Mouse (Mus musculus): Measurements from ENCODE around the gene Rangrf. TPM values are rescaled to one million over a fixed set of nuclear protein-coding genes. Genes with fewer than 3 reads are reported as not detected.

The Rangrf gene
- polyA plus RNA-seq, 1 experiment = 29.7 TPM

DNA sequence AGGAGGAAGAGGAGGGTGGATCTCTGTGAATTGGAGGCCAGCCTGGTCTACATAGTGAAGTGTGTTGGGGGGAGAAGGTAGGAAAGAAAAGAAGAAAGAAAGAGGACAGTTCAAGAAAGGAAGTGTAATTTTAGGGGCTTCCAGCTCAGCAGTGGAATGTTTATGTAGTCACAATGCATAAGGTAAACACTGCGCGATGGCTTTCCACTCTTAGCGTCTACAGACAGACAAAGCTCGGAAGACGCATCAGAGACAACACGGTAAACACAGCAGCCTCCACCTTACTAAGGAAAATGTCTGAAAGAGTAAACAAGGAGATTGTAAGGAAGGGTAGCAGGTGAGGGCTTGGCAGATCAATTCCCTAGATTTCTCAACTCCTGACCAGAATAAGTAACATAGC is 45.0 kb downstream of the Rangrf start:
- no peaks in the 10 kb centered on the region for H3K4me1 ChIP-seq (ENCODE audit: control insufficient read depth, insufficient read depth, insufficient read length, low read length)
- H3K27ac ChIP-seq (ENCODE audit: insufficient read depth, low read depth, low read length) = no peak overlapping the region
- H3K4me3 ChIP-seq (ENCODE audit: low read depth, low read length) = no peak overlapping the region
- WGBS = 29% methylated on average over 6 of the region's 6 CpGs
- no peaks in the 10 kb centered on the region for H3K36me3 ChIP-seq (ENCODE audit: control insufficient read depth, insufficient read depth, low read length)
- no peak for TF ChIP-seq CTCF (IDR thresholded peaks at IDR 0.05; ENCODE audit: extremely low read depth, insufficient read length, insufficient replicate concordance, low read depth, low read length)
- TF ChIP-seq POLR2A (IDR thresholded peaks at IDR 0.05; ENCODE audit: low read depth, low read length) = no peak
- no peaks in the 10 kb centered on the region for H3K27me3 ChIP-seq (ENCODE audit: control insufficient read depth, insufficient read depth, low read length)

GRCm38 (mm10) chr11:68926981-68927380 is 48.0 kb downstream of the Rangrf start, which contains the start of gene Odf4:
TSS of gene Odf4 (minus strand) at chr11:68927081.
- Histone ChIP-seq H3K4me1 (ENCODE audit: control insufficient read depth, insufficient read depth, insufficient read length, low read length) (no peaks in the 10 kb centered on the region), H3K27ac (ENCODE audit: insufficient read depth, low read depth, low read length) (no peak within 1 kb of the TSS), H3K27me3 (ENCODE audit: control insufficient read depth, insufficient read depth, low read length) (no peaks in the 10 kb centered on the region), H3K36me3 (ENCODE audit: control insufficient read depth, insufficient read depth, low read length) (no peaks in the 10 kb centered on the region), H3K4me3 (ENCODE audit: low read depth, low read length) (no peak within 1 kb of the TSS)
- no peak for TF ChIP-seq POLR2A (IDR thresholded peaks at IDR 0.05; ENCODE audit: low read depth, low read length)
- no peak for TF ChIP-seq CTCF (IDR thresholded peaks at IDR 0.05; ENCODE audit: extremely low read depth, insufficient read length, insufficient replicate concordance, low read depth, low read length)
- WGBS = 79% methylated on average over 3 of the region's 3 CpGs

DNA sequence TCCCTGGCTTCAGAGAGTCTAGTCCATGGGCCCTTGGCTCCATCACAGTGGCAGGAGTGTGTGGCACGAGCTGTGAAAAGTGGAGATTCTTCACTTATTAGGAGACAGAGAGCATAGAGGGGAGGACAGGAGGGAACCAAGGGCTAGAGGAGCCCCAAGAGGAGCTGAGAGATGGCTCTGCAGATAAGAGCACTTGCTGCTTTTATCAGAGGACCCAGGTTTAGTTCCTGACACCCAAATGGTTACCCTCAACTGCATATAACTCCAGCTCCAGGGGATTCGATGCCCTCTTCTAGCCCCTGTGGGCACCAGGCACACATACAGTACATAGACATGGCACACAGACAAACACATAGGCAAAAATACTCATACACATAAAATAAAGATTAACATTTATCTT is 50.2 kb downstream of the Rangrf start:
- Histone ChIP-seq H3K36me3 (ENCODE audit: control insufficient read depth, insufficient read depth, low read length) (no peaks in the 10 kb centered on the region), H3K4me3 (ENCODE audit: low read depth, low read length) (no peak overlapping the region), H3K27me3 (ENCODE audit: control insufficient read depth, insufficient read depth, low read length) (no peaks in the 10 kb centered on the region), H3K4me1 (ENCODE audit: control insufficient read depth, insufficient read depth, insufficient read length, low read length) (no peaks in the 10 kb centered on the region), H3K27ac (ENCODE audit: insufficient read depth, low read depth, low read length) (no peak overlapping the region)
- no peak for TF ChIP-seq CTCF (IDR thresholded peaks at IDR 0.05; ENCODE audit: extremely low read depth, insufficient read length, insufficient replicate concordance, low read depth, low read length)
- TF ChIP-seq POLR2A (IDR thresholded peaks at IDR 0.05; ENCODE audit: low read depth, low read length) = no peak
- WGBS = 86% methylated on average over 2 of the region's 2 CpGs

DNA sequence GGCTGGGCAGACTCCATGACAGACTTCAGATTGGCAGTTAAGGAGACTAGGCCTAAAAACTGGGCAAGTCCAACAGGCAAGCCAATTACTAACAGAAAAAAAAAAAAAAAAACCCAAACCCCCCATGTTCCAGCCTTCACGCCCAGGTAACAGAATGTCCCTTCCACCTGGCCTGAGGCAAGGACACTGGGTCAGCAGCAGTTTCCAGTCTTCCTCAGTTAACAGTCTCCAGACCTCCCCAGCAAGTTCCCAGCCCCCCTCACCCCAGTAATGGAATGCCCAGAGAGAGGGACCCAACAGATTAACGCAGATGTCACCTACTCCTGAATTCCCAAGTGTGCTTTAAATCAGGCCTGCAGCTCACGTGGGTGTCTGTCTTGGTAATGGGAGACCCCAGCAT is 51.8 kb downstream of the Rangrf start:
- Histone ChIP-seq H3K27ac (ENCODE audit: insufficient read depth, low read depth, low read length) (no peak overlapping the region), H3K4me3 (ENCODE audit: low read depth, low read length) (no peak overlapping the region), H3K4me1 (ENCODE audit: control insufficient read depth, insufficient read depth, insufficient read length, low read length) (no peaks in the 10 kb centered on the region), H3K36me3 (ENCODE audit: control insufficient read depth, insufficient read depth, low read length) (no peaks in the 10 kb centered on the region), H3K27me3 (ENCODE audit: control insufficient read depth, insufficient read depth, low read length) (no peaks in the 10 kb centered on the region)
- WGBS = 86% methylated on average over 3 of the region's 3 CpGs
- TF ChIP-seq CTCF (IDR thresholded peaks at IDR 0.05; ENCODE audit: extremely low read depth, insufficient read length, insufficient replicate concordance, low read depth, low read length) = no peak
- TF ChIP-seq POLR2A (IDR thresholded peaks at IDR 0.05; ENCODE audit: low read depth, low read length) = no peak

Other genes starting within 250 kb of the Rangrf start
- gene Ndel1, start 103.3 kb downstream of the Rangrf start, polyA plus RNA-seq (2012; rRNA removed) = 33.8 and 36.8 TPM in 2 replicates
- not detected in 2 replicates for gene Rnf222, start 86.6 kb downstream of the Rangrf start, polyA plus RNA-seq (2012; rRNA removed)
- gene Rpl26, start 73.6 kb downstream of the Rangrf start, polyA plus RNA-seq (2012; rRNA removed) = 513 and 614 TPM in 2 replicates
- gene Odf4, start 48.1 kb downstream of the Rangrf start, polyA plus RNA-seq (2012; rRNA removed) = not detected in 2 replicates
- 9.9 and 19.5 TPM in 2 replicates for gene Arhgef15, start 17.7 kb downstream of the Rangrf start, polyA plus RNA-seq (2012; rRNA removed)
- 13.7 and 21.5 TPM in 2 replicates for gene Slc25a35, start 7.1 kb downstream of the Rangrf start, polyA plus RNA-seq (2012; rRNA removed)
- gene Pfas, start 33.3 kb upstream of the Rangrf start, polyA plus RNA-seq (2012; rRNA removed) = 4.7 and 6.0 TPM in 2 replicates
- gene Ctc1, start 40.7 kb upstream of the Rangrf start, polyA plus RNA-seq (2012; rRNA removed) = 14.0 and 20.0 TPM in 2 replicates
- gene Aurkb, start 70.5 kb upstream of the Rangrf start, polyA plus RNA-seq (2012; rRNA removed) = 15.5 and 30.8 TPM in 2 replicates
- gene Borcs6, start 84.5 kb upstream of the Rangrf start, polyA plus RNA-seq (2012; rRNA removed) = 13.2 and 28.5 TPM in 2 replicates
- gene Tmem107, start 95.6 kb upstream of the Rangrf start, polyA plus RNA-seq (2012; rRNA removed) = 11.8 and 12.8 TPM in 2 replicates
- gene Vamp2, start 113.3 kb upstream of the Rangrf start, polyA plus RNA-seq (2012; rRNA removed) = 33.5 and 84.4 TPM in 2 replicates
- gene Per1, start 120.0 kb upstream of the Rangrf start, polyA plus RNA-seq (2012; rRNA removed) = 5.4 and 13.9 TPM in 2 replicates
- 1.1 and 1.7 TPM in 2 replicates for gene Hes7, start 145.2 kb upstream of the Rangrf start, polyA plus RNA-seq (2012; rRNA removed)
- gene 9130213A22Rik, start 147.4 kb upstream of the Rangrf start, polyA plus RNA-seq (2012; rRNA removed) = 0.29 and 0.38 TPM in 2 replicates
- 0.13 and 1.2 TPM in 2 replicates for gene Aloxe3, start 150.7 kb upstream of the Rangrf start, polyA plus RNA-seq (2012; rRNA removed)
- gene Alox12b, start 181.8 kb upstream of the Rangrf start, polyA plus RNA-seq (2012; rRNA removed) = not detected in 2 replicates
- gene Alox8, start 222.7 kb upstream of the Rangrf start, polyA plus RNA-seq (2012; rRNA removed) = 0.15 TPM in 1 of 2 replicates, not detected in the other

Data from small intestine, adult 2 months (tissue).